Mouse (Mus musculus) urinary bladder, postnatal 10 days (tissue): ENCODE results near the gene Arl6ip4.

Experiments
- DNase-seq: peaks from one replicate; pipeline ENCODE4 v3.0.0; 2022; ENCODE audit warnings: low spot score

Arl6ip4 gene

DNA sequence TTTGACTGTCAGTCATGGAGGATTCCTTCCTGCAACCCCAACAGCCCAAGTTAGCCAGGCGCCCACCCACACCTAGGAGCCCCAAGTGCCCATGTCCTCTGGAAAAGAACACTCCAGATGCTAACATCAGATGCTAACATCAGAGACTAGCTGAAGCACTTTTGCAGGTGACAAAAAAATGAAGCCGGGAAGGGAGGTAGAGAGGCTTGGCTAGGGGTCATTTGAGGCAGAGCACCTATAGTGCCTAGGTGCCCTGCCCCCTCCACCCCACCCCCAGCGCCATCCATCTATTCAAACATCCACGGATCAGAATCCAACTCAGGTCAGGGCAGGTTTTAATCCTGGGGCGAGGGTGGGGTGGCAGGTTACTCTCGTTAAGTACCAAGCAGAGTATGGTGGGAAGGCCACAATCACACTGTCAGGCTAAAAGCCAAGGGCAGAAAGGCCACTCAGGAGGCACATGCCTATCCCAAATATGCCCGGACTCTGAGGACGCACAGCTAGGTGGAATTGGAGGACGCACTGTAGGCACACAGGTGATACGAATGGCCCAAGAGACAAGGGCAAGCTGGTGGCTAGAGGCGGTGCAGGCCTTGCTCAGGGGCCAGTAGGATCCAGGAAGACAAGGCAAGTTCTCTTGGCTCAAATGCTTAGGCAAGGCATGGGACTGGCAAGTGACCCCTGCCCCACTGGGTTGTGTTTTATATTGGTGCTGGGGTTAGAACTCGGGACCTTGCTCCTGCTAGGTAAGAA lies 21.9 kb upstream of the Arl6ip4 start:
- no peak for DNase-seq

GRCm38 (mm10) chr5:124095077-124095581 lies 20.8 kb upstream of the Arl6ip4 start:
- no peak for DNase-seq

- DNase-seq = peak; percentile 96
These were observed 20.2 kb upstream of the Arl6ip4 start, which contains the start of gene Abcb9 for GRCm38 (mm10) chr5:124095596-124096232. Gene Abcb9 (minus strand): TSS chr5:124095798.

GRCm38 (mm10) chr5:124098923-124099322 lies 17.0 kb upstream of the Arl6ip4 start:
- no peak for DNase-seq

DNA sequence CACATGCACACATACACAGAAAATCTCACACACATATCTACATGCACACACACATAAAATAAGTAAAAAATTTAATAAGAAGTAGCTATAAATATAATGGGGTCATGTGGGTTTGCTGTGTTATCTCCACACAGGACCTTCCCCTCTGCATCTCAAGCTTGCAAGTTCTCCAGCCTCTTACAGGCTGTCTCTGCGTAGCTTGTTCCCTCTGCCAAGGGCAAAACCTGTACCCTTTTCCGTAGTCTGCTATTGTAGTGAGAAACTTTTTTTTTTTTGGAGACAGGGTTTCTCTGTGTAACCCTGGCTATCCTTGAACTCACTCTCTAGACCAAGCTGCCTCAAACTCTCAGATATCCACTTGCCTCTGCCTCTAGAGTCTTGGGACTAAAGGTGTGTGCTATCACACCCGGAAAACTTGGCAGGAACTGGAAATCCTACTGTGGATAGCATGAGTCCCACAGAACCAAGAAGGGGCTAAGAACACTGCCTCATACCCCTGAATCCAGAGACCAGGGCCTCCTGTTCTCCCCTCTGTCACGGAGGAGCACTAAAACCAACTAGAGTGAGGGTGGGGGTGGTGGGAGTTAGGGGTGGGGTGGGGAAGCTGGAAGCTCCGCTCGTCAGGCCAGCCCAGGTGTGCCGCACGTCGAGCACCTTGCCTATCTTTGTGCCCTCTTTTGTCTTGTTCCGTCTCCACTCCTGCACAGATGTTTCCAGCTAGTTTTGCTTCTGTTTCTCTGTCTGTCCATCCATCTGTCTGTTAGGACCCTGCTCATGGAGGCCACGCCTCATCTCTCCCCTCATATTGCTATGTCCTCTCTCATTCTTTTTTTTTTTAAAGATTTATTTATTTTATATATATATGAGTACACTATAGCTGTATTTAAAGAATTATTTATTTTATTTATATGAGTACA lies 15.5 kb upstream of the Arl6ip4 start:
- no peak for DNase-seq

- no peak for DNase-seq
These were observed 13.6 kb upstream of the Arl6ip4 start for GRCm38 (mm10) chr5:124102326-124102725.

DNA sequence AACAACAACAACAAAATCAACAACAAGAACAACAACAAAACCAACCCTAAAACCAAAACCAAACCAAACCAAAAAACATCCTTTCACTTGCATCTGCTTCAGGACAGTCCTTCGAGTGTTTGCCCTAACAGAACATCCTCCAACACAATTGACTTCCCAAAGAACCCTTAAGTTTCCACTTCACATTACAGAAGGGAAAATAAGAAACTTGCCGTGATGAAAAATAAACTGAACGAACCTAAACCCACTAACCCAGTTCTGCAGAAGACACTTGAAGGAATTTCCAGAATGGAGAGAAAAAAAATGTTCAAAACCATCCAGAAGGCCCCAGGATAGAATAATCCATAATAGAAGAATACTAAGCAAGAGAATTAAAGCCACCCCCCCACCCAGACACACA lies 12.9 kb upstream of the Arl6ip4 start:
- no peak for DNase-seq

DNA sequence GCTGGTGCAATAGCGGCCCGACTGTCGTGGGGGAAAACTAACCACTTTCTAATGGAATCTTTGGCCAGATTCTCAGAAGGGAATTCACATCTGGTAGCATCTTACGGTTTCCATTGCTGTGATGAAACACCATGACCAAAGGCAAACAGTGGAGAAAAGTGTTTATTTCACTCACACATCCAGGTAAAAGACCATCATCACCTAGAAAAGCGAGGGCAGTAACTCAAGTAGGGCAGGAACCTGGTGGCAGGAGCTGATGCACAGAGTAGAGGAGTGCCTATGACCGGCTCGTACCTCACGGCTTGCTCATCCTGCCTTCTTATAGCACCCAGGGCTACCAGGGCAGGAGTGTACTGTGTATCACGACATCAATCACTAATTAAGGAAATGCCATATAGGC lies 12.3 kb upstream of the Arl6ip4 start:
- DNase-seq = no peak

- no peak for DNase-seq
These were observed 4.7 kb upstream of the Arl6ip4 start for GRCm38 (mm10) chr5:124111077-124111741.

- peak; percentile 76 for DNase-seq
These were observed 4.0 kb upstream of the Arl6ip4 start, which contains the start of gene Ogfod2 for GRCm38 (mm10) chr5:124111742-124112497. Gene Ogfod2 (plus strand): TSS chr5:124112297.

DNA sequence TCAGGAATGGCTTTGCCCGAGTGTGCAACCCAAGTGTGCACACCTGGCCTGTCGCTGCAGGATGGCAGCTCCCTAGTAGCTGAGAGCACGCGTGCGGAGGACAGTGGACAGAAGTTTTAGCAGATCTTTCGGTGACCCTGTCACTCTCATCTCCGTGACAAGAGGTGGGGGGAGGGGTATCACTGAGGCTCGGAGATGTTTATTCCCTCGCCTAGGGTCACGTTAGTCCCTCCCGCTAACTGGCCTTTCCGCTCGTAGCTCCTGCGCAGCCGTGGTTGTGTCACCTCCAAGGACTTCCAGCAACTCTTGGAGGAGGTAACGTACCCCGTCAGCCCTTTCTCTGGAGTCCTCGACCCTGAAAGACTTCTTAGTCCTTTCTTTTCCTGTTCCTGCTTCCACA lies 3.4 kb upstream of the Arl6ip4 start:
- no peak for DNase-seq

DNA sequence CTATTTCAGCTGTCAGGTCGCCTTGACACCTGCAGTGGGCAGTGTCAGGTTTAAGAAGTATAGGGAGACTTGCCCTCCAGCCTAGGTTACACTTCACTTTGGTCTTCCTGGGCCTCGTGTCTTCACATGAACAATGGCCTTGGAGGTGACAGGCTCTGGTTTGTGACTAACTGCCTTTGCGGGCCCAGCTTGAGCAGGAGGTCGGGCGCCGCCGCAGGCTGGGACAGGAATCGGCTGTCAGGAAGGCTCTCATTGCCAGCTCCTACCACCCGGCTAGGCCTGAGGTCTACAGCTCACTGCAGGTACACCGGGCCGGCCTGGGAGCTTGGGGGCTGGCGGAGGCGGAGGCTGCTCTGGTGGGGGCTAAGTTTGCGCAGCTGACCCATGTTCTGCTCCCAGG lies 2.9 kb upstream of the Arl6ip4 start:
- no peak for DNase-seq

DNA sequence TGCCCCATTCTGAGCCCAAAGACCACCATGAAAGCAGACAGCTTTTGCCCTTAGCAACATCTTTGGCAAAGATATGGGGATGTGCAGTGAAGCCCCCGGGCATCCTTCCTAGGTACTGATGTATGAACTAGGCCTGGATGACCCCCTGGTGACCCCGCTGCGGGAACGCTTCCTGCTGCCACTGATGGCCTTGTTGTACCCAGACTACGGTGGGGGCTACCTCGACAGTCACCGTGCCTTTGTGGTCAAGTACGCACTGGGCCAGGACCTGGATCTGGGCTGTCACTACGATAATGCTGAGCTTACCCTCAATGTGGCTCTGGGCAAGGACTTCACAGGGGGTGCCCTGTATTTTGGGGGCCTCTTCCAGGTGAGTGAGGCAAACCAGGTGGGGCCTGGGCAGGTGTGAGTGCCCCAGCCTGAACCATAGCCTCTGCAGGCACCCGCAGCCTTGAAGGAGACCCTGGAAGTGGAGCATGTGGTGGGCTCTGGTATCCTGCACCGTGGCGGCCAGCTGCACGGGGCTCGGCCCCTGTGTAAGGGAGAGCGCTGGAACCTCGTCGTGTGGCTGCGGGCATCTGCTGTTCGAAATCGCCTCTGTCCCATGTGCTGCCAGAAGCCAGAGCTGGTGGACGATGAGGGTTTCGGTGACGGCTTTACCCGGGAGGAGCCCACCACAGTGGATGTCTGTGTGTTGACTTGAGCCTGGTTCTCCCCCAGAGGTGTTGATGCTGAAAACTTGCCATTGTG lies 1.4 kb upstream of the Arl6ip4 start:
- DNase-seq = no peak

DNA sequence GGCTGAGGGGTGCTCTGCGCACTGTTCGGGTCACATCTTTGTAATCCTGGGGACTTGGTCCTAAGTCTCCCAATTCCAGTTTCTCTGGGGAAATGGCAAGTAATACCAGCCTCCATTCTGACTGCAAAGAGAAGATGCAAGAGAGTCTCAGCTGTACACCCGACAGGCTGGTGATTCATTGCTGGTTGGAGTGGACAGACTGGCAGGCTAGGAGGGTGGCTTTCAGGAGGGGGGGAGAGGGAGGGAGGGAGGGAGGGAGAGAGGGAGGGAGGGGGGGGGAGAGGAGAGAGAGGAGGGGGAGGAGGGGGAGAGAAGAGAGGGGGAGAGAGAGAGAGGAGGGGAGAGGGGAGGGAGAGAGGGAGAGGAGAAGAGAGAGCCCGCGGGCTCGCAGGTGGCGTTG lies 358 bp upstream of the Arl6ip4 start:
- no peak for DNase-seq

- no peak for DNase-seq
These were observed 3.3 kb downstream of the Arl6ip4 start for GRCm38 (mm10) chr5:124119204-124119603.

DNA sequence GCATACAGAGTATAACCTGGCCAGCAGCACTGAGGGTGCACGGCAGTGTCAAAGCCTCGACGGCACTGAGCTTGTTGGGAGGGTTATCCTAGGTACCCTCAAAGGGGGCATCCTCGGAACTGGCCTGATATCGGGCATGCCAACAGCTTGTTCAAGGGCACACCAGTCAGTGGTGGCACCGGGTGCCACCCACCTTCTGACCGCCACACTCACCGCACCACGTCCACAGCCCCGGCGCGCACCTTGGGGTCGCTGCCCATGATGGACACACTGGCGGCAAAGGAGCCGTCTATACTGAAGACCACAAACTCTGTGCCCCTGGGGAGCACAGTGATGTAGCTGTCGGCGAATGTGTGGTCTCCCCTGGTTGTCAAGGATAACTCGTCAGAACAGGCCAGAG lies 6.5 kb downstream of the Arl6ip4 start:
- no peak for DNase-seq

GRCm38 (mm10) chr5:124125093-124125492 lies 9.2 kb downstream of the Arl6ip4 start:
- DNase-seq = no peak

DNA sequence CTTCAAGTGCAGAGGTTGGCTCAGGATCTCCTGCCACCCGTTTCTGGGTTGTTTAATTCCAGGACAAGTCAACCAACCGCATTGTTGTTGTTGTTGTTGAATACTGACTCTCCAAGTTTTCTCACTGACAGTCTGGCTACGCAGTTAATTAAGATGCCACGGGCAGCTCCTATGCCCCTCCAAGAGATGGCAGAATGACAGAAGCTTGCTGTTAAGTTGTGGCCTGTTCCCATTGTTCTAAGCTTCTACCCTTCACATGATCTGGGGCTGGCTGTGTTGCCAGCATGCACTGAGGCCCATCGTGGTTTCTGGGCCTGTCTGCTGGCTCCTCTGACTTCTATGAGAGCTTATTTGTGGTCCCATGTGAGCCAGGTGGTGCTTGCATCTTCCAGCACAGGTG lies 18.4 kb downstream of the Arl6ip4 start:
- DNase-seq = no peak

- DNase-seq = no peak
These were observed 22.2 kb downstream of the Arl6ip4 start for GRCm38 (mm10) chr5:124138066-124138465.

- DNase-seq = no peak
These were observed 33.1 kb downstream of the Arl6ip4 start for GRCm38 (mm10) chr5:124149028-124149427.
